Mouse (Mus musculus): ENCODE results near the gene Hlcs. TPM values are rescaled to one million over a fixed set of nuclear protein-coding genes. Genes with fewer than 3 reads are reported as not detected.

Hlcs gene
- polyA plus RNA-seq, 1 experiment from 2014 or later: 4.0 TPM

DNA sequence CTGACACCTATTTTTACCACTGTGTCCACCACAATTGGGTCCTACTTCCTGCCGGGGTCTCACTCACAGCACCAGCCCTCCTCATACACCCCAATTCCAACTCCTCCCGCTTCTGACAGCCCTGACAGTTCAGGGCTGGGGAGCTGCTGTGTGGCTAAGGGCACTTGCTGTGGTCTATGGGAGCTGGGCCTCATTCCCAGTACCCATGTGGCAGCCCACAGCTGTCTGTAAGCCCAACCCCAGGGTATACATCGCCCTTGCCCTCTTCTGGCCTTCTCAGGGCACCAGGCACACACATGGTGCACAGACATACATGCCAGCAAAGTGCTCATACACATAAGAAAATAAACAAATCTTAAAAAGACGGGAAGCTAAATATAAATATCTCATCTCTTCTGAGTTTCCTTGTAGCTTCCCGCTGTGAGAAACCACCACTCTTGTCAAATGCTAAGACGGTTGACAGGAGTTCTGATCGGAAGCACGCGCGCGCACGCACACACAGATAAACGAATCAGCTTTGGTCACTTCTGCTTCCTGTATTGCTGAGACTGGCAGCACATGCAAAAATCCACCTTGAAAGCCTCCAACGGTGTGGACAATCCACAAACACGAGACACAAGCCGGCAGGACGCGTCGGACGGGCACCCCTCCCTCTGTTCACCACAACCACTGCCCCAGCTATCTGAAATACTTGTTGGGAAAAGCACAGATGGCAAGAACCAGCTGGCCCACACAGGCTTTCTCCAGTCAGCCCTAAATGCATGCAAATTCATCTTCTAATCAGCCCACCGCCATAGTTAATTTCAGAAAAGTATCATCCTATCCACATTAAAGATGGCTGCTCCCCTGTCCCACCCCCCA, 136.1 kb downstream of the Hlcs start:
- Histone ChIP-seq H3K9me3 (replicated peaks; ENCODE audit: control insufficient read depth, low read length) (no peaks in the 10 kb centered on the region), H3K27me3 (replicated peaks; ENCODE audit: control insufficient read depth, insufficient read depth, low read length) (peaks cover 33% of the 10 kb centered on the region), H3K9ac (ENCODE audit: low read length) (no peak overlapping the region), H3K4me3 (ENCODE audit: low read depth, low read length) (no peak overlapping the region), H3K4me1 (ENCODE audit: control insufficient read depth, insufficient read depth, low read length) (peaks cover 27% of the 10 kb centered on the region), H3K4me2 (ENCODE audit: low read length) (no peak overlapping the region), H3K36me3 (ENCODE audit: control insufficient read depth, insufficient read depth, low read length) (no peaks in the 10 kb centered on the region), H3K27ac (ENCODE audit: low read depth, low read length) (no peak overlapping the region)
- WGBS: 80% methylated on average over 21 of the region's 21 CpGs
- ATAC-seq: peak; percentile 16; the same call in 1 of the 2 replicates
- peak; percentile 57 for DNase-seq (ENCODE audit: low spot score)

DNA sequence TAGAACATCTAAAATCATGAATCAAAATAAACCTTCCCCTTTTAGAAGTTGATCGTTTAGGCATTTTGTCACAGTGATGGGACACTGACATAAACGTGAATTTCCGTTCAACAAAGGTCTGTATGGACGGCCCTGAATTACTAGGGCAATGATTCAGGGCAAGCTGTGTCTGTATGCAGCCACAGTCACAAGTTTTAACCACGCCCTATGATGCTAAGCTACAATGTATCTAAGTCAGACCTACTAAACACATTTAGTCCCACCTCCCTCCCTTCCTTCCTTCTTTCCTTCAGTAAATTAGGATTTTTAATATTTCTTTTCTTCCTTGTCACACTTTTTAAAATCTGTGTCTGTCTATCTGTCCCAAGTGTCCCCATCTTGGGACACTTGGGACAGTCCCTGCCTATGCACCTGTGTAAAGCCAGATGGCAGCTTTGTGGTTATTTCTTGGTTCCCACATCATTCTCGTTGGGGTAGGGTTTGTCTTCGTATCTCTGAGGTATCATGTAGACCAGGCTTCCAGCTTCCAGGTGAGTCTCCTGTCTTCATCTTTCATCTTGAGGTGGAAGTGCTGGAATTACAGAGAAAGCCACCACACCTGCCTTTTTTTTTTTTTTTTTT, 137.9 kb downstream of the Hlcs start:
- DNase-seq (ENCODE audit: low spot score): no peak
- no peaks in the 10 kb centered on the region for H3K36me3 ChIP-seq (ENCODE audit: control insufficient read depth, insufficient read depth, low read length)
- H3K4me2 ChIP-seq (ENCODE audit: low read length): no peak overlapping the region
- H3K9ac ChIP-seq (ENCODE audit: low read length): no peak overlapping the region
- ATAC-seq: no peak
- WGBS: 89% methylated on average over 7 of the region's 7 CpGs
- H3K4me3 ChIP-seq (ENCODE audit: low read depth, low read length): no peak overlapping the region
- H3K27me3 ChIP-seq (replicated peaks; ENCODE audit: control insufficient read depth, insufficient read depth, low read length): 0 out of 2 replicates have a peak, but pooled peaks cover 24% of the 10 kb centered on the region
- no peak overlapping the region for H3K27ac ChIP-seq (ENCODE audit: low read depth, low read length)
- H3K4me1 ChIP-seq (ENCODE audit: control insufficient read depth, insufficient read depth, low read length): peaks cover 27% of the 10 kb centered on the region
- H3K9me3 ChIP-seq (replicated peaks; ENCODE audit: control insufficient read depth, low read length): no peaks in the 10 kb centered on the region

DNA sequence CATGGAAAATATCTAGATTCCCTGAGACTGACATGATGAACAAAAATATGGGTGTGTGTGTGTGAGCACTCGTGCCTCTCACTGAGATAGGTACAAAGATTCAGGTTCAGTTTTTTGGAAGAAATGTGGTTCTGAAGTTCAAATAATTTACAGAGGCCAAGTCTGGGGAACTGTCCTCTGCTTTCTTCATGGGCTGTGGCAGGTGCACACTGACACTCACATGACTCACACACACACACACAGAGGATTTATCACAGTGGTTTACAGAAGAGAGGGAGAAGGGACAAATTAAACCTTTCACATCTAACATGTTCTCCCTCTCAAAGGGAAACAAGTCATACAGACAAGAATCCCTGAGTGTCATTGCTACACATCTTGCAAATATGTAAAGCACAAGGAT, 140.0 kb downstream of the Hlcs start:
- H3K27me3 ChIP-seq (replicated peaks; ENCODE audit: control insufficient read depth, insufficient read depth, low read length): 0 out of 2 replicates have a peak, but pooled peaks cover 24% of the 10 kb centered on the region
- no peaks in the 10 kb centered on the region for H3K9me3 ChIP-seq (replicated peaks; ENCODE audit: control insufficient read depth, low read length)
- H3K36me3 ChIP-seq (ENCODE audit: control insufficient read depth, insufficient read depth, low read length): no peaks in the 10 kb centered on the region
- no peak overlapping the region for H3K4me2 ChIP-seq (ENCODE audit: low read length)
- H3K4me1 ChIP-seq (ENCODE audit: control insufficient read depth, insufficient read depth, low read length): peaks cover 7% of the 10 kb centered on the region; the same call in 1 of the 2 replicates
- H3K27ac ChIP-seq (ENCODE audit: low read depth, low read length): no peak overlapping the region
- no peak for DNase-seq (ENCODE audit: low spot score)
- no peak for ATAC-seq
- 91% methylated on average over 1 of the region's 1 CpGs for WGBS
- no peak overlapping the region for H3K4me3 ChIP-seq (ENCODE audit: low read depth, low read length)
- no peak overlapping the region for H3K9ac ChIP-seq (ENCODE audit: low read length)

DNA sequence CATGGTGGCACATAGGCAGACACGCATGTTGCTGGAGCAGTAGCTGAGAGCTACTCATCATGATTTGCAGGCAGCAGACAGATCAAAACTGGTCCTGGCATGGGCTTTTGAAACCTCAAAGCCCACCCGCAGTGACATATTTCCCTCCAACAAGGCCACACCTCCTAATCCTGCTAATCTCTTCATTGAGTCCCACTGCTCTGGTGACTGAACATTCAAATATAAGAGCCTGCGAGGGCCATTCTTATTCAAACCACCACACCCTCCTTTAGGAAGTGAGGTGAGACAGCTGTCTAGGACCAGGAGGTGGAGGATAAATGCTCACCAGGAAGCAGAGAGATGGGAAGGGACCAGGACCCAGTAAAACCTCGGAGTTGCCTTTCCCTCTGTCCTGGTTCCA, 143.2 kb downstream of the Hlcs start:
- 0 out of 2 replicates have a peak, but pooled peaks cover 7% of the 10 kb centered on the region for H3K27me3 ChIP-seq (replicated peaks; ENCODE audit: control insufficient read depth, insufficient read depth, low read length)
- H3K9me3 ChIP-seq (replicated peaks; ENCODE audit: control insufficient read depth, low read length): no peaks in the 10 kb centered on the region
- 12% methylated on average over 4 of the region's 4 CpGs for WGBS
- H3K4me1 ChIP-seq (ENCODE audit: control insufficient read depth, insufficient read depth, low read length): no peaks in the 10 kb centered on the region
- no peak overlapping the region for H3K9ac ChIP-seq (ENCODE audit: low read length)
- H3K4me2 ChIP-seq (ENCODE audit: low read length): no peak overlapping the region
- H3K36me3 ChIP-seq (ENCODE audit: control insufficient read depth, insufficient read depth, low read length): no peaks in the 10 kb centered on the region
- ATAC-seq (no peak), DNase-seq (ENCODE audit: low spot score) (peak; percentile 35)
- no peak overlapping the region for H3K27ac ChIP-seq (ENCODE audit: low read depth, low read length)
- no peak overlapping the region for H3K4me3 ChIP-seq (ENCODE audit: low read depth, low read length)

DNA sequence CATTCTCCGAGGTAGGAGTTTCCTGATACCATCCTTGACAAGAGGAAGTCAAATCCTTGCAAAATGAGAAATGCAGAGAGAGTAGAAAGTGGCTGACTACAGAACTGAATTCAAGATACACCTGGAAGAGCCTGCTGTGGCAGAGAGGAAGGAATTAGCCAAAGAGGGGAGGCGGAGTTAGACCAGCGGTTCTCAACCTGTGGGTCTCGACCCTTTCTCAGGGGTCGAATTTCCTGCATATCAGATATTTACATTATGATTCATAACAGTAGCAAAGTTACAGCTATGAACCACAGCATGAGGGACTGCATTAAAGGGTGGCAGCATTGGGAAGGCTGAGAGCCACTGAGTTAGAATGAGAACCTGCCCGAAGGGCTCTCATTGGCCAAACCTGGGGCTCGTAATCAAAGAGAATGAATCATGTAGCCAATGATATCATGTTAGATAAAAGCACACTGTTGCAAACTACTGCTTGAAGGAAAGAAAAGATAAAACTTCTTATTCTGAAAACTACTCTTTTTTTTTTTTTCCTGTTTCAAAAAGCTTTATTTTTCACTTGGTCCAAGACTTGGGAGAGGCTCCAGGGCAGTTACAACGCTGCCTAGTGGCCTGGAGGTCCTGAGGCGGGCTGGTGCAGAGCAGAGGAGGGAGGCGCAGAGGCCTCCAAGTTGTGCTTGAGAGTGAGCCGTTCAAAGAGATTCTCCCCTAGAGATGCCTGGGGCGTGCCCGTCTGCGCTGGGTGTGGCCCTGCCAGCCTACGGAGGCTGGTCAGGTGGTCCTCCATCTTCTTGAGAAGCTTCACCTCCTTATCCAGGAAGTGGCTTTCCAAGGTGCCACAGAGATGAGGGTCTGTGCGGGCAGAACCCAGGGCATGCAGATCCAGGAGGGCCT, 144.5 kb downstream of the Hlcs start:
- 89% methylated on average over 16 of the region's 16 CpGs for WGBS
- ATAC-seq (no peak), DNase-seq (ENCODE audit: low spot score) (no peak)
- no peaks in the 10 kb centered on the region for H3K4me1 ChIP-seq (ENCODE audit: control insufficient read depth, insufficient read depth, low read length)
- H3K4me2 ChIP-seq (ENCODE audit: low read length): no peak overlapping the region
- no peak overlapping the region for H3K9ac ChIP-seq (ENCODE audit: low read length)
- no peaks in the 10 kb centered on the region for H3K36me3 ChIP-seq (ENCODE audit: control insufficient read depth, insufficient read depth, low read length)
- H3K4me3 ChIP-seq (ENCODE audit: low read depth, low read length): no peak overlapping the region
- no peaks in the 10 kb centered on the region for H3K9me3 ChIP-seq (replicated peaks; ENCODE audit: control insufficient read depth, low read length)
- H3K27ac ChIP-seq (ENCODE audit: low read depth, low read length): no peak overlapping the region
- 0 out of 2 replicates have a peak, but pooled peaks cover 6% of the 10 kb centered on the region for H3K27me3 ChIP-seq (replicated peaks; ENCODE audit: control insufficient read depth, insufficient read depth, low read length)

DNA sequence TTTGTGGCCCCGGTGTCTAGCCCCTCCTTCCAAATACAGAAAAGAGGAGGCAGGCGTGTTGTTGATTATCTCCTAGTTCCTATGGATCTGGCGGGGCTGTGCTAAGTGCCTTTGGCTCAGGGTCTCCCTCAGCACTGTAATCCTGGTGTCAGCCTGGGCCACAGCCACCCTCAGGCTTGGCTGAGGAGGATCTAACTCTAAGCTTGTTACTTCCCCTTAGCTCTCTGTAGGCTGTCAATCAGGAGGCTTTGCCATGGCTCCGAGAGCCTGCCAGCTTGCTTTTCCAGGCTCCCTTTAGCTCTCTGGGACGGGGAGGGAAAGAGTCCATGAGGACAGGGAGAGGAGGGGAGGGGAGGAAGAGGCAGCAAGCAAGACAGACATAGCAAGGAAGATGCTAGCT, 148.4 kb downstream of the Hlcs start:
- H3K27me3 ChIP-seq (replicated peaks; ENCODE audit: control insufficient read depth, insufficient read depth, low read length): no peaks in the 10 kb centered on the region
- peak; percentile 37; the same call in 1 of the 2 replicates for ATAC-seq
- DNase-seq (ENCODE audit: low spot score): peak; percentile 52

DNA sequence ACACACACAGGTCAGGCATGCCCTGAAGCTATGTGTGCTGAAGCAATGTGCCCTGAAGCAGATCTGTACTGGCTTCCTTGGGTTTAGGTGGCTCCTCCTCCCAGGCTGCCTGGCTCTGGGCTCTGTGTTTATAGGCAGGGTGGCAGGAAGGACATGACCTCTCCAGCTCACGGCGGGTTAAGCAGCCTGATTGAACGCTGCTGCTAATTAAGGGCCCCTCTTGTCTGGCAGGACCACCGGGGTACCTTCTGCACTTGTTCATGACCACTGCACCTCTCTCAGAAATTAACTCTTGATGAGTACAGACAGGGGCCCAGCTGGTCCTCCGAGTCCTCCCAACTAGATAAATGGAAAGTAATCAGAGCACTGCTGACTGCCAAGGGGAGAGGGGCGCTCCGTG, 149.1 kb downstream of the Hlcs start:
- Histone ChIP-seq H3K4me2 (ENCODE audit: low read length) (no peak overlapping the region), H3K4me1 (ENCODE audit: control insufficient read depth, insufficient read depth, low read length) (no peaks in the 10 kb centered on the region), H3K9me3 (replicated peaks; ENCODE audit: control insufficient read depth, low read length) (no peaks in the 10 kb centered on the region), H3K4me3 (ENCODE audit: low read depth, low read length) (no peak overlapping the region), H3K9ac (ENCODE audit: low read length) (no peak overlapping the region), H3K27ac (ENCODE audit: low read depth, low read length) (no peak overlapping the region), H3K27me3 (replicated peaks; ENCODE audit: control insufficient read depth, insufficient read depth, low read length) (no peaks in the 10 kb centered on the region), H3K36me3 (ENCODE audit: control insufficient read depth, insufficient read depth, low read length) (no peaks in the 10 kb centered on the region)
- WGBS: 21% methylated on average over 7 of the region's 7 CpGs
- DNase-seq (ENCODE audit: low spot score) (no peak), ATAC-seq (peak; percentile 40; the same call in 1 of the 2 replicates)

More for the DNA sequence above, 148.4 kb downstream of the Hlcs start:
- Histone ChIP-seq H3K27ac (ENCODE audit: low read depth, low read length) (no peak overlapping the region), H3K9ac (ENCODE audit: low read length) (no peak overlapping the region), H3K4me3 (ENCODE audit: low read depth, low read length) (no peak overlapping the region), H3K4me2 (ENCODE audit: low read length) (no peak overlapping the region), H3K9me3 (replicated peaks; ENCODE audit: control insufficient read depth, low read length) (no peaks in the 10 kb centered on the region), H3K36me3 (ENCODE audit: control insufficient read depth, insufficient read depth, low read length) (no peaks in the 10 kb centered on the region), H3K4me1 (ENCODE audit: control insufficient read depth, insufficient read depth, low read length) (no peaks in the 10 kb centered on the region)
- WGBS: 31% methylated on average over 5 of the region's 5 CpGs

DNA sequence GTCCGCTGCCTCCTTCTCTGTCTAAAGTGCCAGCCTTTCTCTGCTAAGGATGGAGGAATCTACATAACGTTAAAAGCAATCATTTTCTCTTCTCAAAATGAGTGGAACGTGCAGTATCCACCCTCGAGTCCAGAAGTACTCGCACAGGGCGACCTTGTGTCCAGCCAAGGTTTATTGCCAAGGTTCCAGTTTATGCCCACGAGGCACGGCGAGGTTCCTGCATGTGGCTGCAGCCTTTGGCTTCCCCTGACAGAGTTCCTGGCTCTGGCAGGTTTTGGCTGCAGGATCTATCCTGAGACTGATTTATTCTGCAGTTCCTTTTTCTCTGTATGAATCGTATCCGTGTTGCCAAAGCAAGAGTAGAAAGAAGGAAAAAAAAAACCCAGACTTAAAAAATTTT, 150.3 kb downstream of the Hlcs start:
- no peaks in the 10 kb centered on the region for H3K36me3 ChIP-seq (ENCODE audit: control insufficient read depth, insufficient read depth, low read length)

More for the DNA sequence above, 150.3 kb downstream of the Hlcs start:
- no peak overlapping the region for H3K4me2 ChIP-seq (ENCODE audit: low read length)
- H3K4me3 ChIP-seq (ENCODE audit: low read depth, low read length): no peak overlapping the region
- no peaks in the 10 kb centered on the region for H3K27me3 ChIP-seq (replicated peaks; ENCODE audit: control insufficient read depth, insufficient read depth, low read length)
- no peaks in the 10 kb centered on the region for H3K9me3 ChIP-seq (replicated peaks; ENCODE audit: control insufficient read depth, low read length)
- no peak for DNase-seq (ENCODE audit: low spot score)
- no peak overlapping the region for H3K9ac ChIP-seq (ENCODE audit: low read length)
- 88% methylated on average over 11 of the region's 11 CpGs for WGBS
- H3K4me1 ChIP-seq (ENCODE audit: control insufficient read depth, insufficient read depth, low read length): no peaks in the 10 kb centered on the region
- H3K27ac ChIP-seq (ENCODE audit: low read depth, low read length): no peak overlapping the region
- no peak for ATAC-seq
